Mouse (Mus musculus): ENCODE measurements around the gene Muc5ac. TPM values are rescaled to one million over a fixed set of nuclear protein-coding genes. Genes with fewer than 3 reads are reported as not detected.
"Not testable (repeated sequence)": the region's sequence is repeated elsewhere in the genome, so short reads cannot be mapped to it uniquely, and the experiment has no call there.

Gene Muc5ac
- total RNA-seq (2021): not detected
- long read RNA-seq, experiment 1: 0 reads
- long read RNA-seq, experiment 2: 0 reads

DNA sequence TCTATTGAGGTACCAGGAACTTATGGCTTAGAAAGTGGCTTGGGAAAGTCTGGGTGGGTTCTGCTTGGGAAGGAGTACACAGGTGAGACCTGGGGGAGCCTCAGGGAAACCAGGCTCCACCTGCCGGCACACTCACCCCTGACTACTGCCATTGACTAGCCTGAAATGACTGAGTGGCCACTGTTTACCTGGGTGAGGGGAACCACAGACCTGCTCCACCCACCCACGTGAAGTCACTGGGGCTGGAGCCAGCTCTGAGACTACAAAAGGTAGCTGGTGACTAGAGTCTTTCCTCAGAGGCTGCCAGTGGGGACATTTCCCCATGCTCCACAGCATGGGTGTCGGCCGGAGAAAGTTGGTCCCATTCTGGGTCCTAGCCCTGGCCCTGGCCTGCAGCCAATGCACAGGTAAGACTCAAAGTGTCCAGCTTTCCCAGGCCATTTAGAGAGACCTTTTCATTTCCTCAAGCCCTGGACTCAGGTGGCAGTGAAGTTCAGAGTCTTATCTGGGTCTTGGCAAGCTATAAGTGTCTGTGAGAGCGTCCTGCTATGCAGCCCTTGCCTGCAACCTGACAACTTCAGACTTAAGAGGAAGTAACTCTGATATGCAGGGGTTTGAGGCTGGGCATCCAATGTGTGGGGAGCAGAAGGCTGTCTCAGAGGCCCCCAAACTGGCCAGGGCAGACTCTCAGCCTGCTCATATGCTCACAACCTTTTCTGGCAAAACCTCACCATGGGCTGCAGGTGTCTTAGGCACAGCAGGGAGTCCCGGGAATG is at the start of gene Muc5ac:
Muc5ac (plus strand) TSS at position 296 of the 776 bp plus-strand sequence.
- no peak for DNase-seq (ENCODE audit: low spot score in 2 of 2)

DNA sequence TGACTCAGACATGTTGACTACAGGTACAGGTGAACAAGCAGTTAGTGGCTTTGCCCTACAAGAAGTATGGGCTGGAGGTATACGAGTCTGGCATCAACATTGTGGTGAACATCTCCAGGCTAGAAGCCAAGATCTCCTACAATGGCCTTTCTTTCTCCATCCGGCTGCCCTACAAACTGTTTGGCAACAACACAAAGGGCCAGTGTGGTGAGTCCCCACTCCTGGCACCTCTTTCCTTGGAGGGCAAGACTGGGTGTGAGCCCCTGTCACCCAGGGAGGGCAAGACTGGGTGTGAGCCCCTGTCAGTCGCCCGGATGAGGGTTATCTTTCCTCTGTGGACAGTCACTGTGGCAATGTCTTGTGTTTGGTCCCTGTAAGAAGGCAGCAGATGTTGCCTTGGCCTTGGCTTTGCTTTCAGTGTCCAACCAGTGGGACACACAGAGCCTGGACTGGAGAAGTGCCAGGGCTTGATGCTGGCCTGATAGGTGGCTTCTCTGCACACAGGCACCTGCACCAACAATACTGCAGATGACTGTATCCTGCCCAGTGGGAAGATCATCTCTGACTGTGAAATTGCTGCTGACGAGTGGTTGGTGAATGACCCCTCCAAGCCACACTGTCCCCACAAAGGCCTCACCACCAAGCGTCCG is 41.2 kb upstream of the Muc5ac start:
- no peak for DNase-seq (ENCODE audit: low spot score in 2 of 2)

DNA sequence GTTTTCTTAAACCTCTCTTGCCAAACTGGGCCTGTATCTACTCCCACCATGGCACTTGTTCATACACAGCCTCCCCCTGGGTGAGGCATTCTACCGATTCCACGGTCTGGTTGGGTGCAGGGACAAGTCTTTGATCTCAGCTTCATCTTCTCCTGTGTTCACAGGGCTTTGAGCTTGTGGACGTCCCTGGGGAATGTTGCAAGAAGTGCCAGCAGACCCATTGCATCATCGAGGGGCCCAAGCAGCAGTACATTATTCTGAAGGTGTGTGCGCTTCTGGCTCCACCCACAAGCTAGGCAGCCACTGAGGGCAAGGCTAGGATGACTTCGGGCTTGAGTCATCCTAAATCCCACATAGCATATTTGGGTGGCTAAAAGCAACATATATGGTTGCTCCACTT is 36.3 kb upstream of the Muc5ac start:
- DNase-seq (ENCODE audit: low spot score in 2 of 2): no peak

DNA sequence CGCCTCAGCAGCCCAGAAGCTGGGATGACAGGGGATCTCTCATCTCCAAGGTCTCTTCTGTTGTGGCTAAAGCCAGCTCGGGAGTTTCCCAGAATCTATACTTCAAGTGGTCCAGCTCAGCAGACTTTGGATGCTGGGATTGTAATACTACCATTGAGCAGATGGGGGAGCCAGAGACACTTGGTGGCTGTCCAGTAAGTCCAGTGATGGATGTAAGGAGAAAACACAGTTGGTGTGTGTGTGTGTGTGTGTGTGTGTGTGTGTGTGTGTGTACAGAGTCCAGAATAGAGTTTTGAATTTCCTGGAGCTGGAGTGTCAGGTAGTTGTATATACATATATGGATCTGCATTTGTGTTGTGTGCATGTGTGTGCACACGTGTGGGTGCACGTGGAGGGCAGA is 32.9 kb upstream of the Muc5ac start:
- peak in 1 of 2 experiments; percentile 56 for DNase-seq (ENCODE audit: low spot score in 2 of 2)

DNA sequence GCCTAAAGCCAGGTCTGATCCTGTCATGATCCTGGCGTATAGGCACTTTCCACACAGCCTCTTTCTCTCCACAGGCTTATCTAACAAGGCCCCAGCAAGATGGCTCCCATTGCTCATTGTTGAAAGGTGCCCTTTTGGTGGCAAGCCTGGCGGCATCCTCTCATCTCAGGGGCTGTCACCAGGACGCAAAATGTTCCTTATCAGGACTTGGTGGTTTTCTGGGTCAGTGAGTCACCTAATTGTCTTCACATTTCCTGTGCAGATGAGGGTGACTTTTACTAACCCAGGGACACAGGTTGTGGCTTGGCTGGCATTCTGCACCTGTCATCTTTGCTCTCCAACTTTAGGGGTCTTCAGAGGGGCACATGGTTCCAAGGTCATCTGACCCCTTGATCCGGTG is 30.5 kb upstream of the Muc5ac start:
- DNase-seq (ENCODE audit: low spot score in 2 of 2): no peak

DNA sequence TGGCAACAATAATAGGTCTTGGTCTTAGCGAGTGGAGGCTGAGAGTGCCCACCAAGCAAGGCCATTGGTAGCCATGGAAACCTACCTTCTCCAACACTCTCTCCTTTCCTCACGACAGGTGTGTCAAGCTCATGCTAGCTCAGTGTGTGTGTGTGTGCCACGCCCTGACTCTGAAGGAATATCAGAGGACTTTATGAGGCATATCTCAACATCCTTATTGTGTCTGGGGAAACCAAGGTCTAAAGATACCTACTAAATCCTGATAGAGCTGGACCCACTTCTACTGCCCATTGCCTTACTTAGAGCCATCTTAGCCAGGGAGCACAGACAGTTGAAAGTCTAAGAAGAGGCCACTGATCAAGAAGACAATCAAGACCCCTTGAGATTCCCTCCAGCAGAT is 18.3 kb upstream of the Muc5ac start:
- DNase-seq (ENCODE audit: low spot score in 2 of 2): no peak

DNA sequence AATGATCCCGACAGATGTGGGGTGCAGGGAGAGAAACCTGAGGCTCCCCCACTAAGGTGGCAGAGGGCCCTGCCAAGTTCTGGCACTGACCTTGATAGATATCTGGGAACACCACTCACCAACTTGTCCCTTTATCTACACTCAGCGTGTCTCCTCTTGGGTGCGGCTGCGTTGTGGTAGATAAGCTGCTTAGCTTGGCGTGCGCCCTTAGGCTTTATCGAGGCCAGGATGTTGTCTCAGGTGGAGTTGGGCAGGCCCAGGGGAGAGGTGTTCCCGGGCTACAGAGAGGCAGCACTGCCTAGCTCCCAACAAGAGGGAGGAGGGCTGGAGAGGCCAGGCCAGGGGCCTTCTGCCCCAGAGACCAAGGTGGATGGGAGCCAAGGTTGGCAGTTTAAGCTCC is 17.8 kb upstream of the Muc5ac start:
- no peak for DNase-seq (ENCODE audit: low spot score in 2 of 2)

DNA sequence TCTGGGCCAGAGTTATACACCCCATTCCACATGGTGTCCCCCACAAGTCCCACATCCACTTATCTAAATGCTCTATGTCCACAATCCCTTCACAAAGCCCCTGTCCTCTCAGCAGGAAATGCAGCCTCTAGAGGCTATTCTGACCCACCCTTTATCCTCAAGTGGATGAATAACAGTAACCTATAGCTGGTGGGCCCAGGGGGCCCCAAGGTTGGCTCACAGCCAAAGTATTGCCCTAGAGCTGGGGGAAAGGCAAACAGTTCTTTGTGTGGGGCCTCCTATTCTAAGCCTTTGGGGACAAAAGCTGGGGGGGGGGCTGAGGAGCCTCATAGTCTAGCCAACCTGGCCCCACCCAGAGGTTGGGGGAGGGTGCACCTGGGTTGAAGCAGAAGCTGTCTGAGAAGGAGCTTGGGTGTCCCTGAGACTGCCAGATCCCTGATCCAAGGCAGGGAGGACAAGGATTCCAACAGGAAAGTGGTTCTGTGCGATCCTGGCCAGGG is 16.7 kb upstream of the Muc5ac start:
- no peak for DNase-seq (ENCODE audit: low spot score in 2 of 2)

DNA sequence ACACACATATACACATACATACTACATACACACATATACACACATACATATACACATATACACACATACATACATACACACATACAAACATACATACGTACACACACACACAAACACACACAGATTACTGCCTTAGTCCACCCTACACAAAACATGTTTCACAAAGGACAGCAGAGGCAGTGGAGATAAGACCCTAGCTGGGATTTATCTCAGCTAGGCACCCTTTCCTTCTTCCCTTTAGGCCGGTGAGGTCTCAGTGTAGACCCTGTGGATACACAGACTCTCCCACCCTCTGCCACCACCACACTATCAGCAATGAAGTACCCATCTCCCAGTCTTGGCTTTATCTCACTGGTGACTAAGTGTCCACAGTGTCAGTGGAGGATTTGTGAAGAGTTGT is 13.9 kb upstream of the Muc5ac start:
- DNase-seq (ENCODE audit: low spot score in 2 of 2): no peak

DNA sequence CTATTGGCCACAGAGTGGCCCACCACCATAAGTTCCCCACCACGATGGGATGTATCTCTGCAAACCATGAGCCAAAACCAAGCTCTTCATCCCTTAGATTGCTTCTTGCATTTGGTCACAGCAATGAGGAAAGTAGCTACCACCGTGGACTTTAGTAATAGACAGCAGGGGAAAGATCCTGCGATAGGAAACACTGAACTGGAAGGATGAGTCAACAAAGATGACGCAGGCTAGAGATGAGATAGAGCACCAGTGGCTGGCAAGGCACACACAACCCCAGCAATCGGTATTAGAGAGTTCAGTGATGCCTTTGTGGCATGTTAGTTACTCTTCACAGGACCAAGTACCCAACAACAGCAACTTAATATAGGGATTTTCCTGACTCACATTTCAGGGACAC is 12.6 kb upstream of the Muc5ac start:
- no peak for DNase-seq (ENCODE audit: low spot score in 2 of 2)

DNA sequence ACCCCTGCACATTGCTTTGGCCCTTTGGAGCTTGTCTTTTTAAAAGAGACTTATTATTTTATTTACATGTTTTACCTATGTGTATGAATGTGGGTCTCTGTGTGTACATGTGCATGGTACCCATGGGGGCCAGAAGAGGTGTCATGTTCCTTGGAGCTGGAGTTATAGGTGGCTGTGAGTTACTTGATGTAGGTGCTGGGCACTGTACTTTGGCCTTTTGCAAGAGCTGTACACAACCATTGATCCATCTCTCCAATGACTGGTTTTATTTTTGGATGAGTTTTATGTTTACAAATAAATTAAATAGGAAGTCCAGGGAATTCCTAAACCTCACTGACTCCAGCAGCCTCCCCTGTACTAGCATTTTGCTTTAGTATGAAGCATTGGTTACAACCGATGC is 5.5 kb downstream of the Muc5ac start:
- no peak for DNase-seq (ENCODE audit: low spot score in 2 of 2)

DNA sequence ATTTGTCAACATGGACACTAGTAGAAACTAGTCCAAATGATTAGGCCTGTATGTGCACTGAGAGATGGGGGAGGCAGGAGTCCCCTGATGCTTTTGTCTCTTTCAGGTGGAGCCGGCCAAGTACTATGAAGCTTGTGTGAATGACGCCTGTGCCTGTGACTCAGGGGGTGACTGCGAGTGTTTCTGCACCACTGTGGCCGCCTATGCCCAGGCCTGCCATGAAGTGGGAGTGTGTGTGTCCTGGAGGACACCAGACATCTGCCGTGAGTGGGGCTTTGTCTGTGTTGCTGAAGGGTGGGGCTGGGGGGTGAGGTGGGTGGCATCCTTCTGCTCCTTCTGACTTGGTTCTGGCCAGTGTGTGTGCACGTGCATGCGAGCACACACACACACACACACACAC is 14.4 kb downstream of the Muc5ac start:
- no peak for DNase-seq (ENCODE audit: low spot score in 2 of 2)

DNA sequence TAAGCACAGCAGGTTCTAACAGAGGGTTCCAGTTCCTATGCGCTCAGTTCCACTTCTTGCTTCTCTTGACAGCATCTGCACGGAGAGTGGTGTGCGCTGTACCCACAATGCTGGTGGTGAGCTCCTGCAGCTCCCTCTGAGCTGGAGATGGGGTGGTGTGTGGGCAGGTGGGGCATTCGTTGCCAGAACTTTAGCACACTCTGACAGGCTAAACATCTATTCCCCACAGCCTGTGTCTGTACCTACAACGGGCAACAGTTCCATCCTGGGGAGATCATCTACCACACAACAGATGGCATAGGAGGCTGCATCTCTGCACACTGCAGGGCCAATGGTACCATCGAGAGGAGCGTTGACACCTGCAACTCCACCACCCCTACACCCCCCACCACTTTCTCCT is 16.6 kb downstream of the Muc5ac start:
- no peak for DNase-seq (ENCODE audit: low spot score in 2 of 2)

DNA sequence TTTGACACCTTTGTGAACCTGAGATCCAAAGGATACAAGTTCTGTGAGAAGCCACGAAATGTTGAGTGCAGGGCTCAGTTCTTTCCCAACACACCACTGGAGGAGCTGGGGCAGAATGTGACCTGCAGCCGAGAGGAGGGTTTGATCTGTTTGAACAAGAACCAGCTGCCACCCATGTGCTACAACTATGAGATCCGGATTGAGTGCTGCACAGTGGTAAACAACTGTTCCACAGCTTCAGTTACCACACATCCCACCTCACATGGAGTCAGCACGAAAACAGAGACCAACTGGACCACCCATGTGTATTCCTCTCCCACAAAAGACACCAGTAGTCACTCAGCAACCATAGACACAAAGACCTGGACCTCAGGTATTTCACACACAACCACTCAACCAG is 19.1 kb downstream of the Muc5ac start:
- not testable (repeated sequence) for DNase-seq (ENCODE audit: low spot score in 2 of 2)

DNA sequence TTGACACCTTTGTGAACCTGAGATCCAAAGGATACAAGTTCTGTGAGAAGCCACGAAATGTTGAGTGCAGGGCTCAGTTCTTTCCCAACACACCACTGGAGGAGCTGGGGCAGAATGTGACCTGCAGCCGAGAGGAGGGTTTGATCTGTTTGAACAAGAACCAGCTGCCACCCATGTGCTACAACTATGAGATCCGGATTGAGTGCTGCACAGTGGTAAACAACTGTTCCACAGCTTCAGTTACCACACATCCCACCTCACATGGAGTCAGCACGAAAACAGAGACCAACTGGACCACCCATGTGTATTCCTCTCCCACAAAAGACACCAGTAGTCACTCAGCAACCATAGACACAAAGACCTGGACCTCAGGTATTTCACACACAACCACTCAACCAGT is 21.2 kb downstream of the Muc5ac start:
- DNase-seq (ENCODE audit: low spot score in 2 of 2): not testable (repeated sequence)

DNA sequence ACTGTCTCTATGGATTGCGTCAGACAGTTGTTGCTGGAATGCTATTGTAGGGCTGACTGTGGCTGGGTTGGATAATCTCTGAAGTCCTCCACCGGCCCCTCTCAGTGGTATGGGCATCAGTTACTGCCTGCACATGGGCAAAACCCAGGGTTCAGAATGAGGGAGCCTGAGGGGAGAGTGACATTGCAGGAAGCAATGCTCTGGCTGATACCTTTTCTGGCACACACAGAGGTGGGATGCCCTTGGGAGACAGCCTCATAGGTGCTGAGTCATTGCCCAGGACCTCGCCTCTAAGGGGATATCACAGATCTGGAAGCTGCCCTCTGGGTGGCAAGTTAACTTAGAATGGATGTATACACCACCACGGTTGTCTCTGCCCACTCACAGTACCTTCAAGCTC is 24.5 kb downstream of the Muc5ac start:
- no peak for DNase-seq (ENCODE audit: low spot score in 2 of 2)

DNA sequence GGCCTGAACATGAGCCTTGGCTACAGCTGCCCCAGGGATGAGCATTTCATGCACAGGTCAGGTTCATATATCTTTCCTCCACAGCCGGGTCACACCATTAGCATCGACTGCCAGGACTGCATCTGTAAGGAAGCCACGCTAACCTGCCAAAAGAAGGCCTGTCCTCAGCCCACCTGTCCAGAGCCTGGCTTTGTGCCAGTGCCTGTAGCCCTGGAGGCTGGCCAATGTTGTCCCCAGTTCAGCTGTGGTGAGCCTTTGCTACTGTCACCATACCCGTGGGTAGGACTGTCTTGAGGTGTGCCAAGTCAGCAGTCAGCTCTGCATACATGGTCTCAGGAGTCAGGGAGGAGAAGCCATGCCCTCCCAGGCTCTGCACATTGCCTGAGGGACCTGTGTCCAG is 26.6 kb downstream of the Muc5ac start:
- no peak for DNase-seq (ENCODE audit: low spot score in 2 of 2)

DNA sequence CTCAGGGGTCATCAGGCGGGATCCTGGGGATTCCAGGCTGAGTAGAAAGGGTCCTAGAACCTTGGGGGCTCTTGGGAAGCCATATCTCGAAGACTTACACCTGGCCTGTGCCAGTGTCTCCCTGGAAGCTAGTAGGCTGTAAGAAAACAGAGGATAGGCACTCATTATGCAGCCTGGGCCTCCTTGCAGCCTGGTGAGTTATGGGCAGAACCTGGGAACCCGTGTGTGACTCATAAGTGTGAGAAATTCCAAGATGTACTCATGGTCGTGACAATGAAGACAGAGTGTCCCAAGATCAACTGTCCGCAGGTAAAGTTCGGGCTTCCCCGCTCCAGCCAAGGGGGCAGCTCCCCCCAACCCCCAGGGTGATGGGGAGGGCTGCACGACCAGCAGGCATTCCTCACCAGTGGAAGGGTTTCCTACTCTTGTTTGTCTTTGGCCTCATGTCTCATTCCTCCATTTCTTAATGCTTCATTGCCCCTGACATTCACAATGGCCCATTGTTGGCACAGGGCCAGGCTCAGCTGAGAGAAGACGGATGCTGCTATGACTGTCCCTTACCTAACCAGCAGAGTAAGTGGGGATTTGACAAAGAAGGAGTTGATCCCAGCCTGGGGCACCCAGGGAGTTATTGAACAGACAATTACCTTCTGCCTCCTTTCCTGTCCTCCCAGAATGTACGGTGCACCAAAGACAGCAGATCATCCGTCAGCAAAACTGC is 28.7 kb downstream of the Muc5ac start:
- DNase-seq (ENCODE audit: low spot score in 2 of 2): no peak

DNA sequence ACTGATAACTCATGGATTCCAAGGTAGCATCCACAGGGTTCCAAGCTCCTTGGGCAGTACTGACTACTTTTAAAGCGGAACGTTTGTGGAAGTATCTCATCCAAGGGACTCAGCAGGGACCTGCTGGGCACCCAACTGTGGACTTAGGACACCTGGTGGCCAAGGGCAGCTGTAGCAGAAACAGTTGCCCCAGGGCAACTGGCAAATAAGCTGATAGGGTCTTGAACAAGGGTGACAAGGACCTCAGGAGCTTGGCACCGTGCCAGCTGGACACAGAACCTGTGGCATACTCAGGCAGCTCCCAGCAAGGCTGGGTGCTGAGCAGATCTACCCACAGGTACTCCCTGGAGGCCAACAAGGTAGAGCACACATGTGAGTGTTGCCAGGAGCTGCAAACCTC is 29.5 kb downstream of the Muc5ac start:
- DNase-seq (ENCODE audit: low spot score in 2 of 2): no peak

DNA sequence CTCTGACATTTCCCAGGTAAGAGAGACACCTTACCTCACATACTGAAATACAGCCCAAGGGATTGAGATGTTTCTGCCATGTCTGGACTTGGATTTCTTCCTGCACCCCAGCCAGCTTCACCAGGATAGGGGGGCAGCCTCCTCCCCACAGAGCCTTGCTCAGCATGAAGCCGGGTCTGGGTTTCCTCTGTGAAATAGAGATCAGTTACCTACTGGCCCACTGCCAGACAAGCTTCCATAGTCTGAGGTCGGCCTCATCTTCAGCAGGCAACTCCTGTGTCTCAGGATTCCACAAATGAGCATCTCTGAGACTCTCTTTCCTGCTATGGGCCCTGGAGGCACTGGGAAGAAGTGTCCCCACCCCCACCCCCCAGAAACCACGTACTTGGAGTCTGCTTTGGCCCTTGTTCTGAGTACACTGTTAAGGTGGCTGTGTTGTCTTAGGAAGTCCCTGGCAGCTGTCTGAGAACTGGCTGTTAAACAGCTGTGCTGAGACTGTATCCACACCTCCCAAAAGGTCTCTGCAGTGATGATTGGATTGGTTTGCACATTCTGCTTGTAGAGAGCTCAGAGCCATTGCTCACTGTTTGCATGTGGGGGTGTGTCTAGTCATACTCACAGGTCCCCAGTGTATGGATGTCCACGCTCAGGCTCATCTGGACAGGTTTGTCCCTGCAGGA is 34.0 kb downstream of the Muc5ac start:
- no peak for DNase-seq (ENCODE audit: low spot score in 2 of 2)

DNA sequence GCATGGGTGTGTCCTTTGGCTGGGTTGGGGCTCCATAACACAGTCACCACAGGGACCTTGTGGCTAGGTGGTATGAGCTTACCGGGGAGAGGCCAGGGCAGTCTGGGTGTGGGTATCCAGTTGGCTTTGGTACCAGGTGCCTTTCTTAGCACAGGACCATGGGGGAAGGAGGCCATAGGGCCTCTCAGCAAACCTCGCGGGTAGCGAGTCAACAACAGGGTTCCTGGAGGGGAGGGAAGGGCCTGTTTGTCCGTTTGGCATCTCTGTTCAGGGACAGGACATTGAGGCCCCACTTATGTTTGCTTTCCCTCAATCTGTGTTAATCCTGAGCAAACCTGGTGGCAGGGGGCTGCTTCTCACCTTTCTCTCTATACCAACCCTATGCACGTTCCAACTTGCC is 34.9 kb downstream of the Muc5ac start:
- no peak for DNase-seq (ENCODE audit: low spot score in 2 of 2)

DNA sequence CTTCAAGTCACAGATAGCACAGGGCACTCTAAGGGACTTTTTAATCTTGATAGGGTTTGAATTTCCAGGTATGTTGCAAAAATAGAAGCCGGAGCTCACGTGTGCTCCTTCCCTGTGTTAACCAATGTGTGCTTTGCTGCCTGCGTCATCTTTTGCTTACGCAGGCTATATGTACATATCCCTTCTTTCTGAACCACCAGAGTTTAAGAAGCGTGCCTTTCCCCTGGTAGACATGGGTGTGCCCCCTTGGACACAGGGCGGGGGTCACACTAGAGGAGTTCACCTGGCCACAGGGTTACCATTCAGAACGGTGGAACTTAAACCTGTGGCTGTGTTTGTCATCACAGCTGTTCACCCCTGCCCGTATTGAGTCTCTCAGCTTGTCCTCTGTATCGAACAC is 35.6 kb downstream of the Muc5ac start:
- no peak for DNase-seq (ENCODE audit: low spot score in 2 of 2)

Data from gastrocnemius, postnatal 4 days (tissue).